Comparison of ENCODE assay signal across 8 mouse cellular contexts in genomic region chr12:79905828-79906737, GRCm38 (mm10).
DNase-seq lines count a peak whose midpoint lies in the region; ATAC-seq and TF ChIP-seq lines count a peak whose summit lies in the region.

No protein-coding gene starts in this region.

- H3K9me3 ChIP-seq in forebrain, embryonic 13.5 days (replicated peaks) = no peaks in the 10 kb centered on the region
- no peaks in the 10 kb centered on the region for H3K9me3 ChIP-seq in limb, embryonic 14.5 days (ENCODE audit: control insufficient read depth, low read length)

- WGBS in forebrain, embryonic 13.5 days = 62% methylated on average over 10 of the region's 10 CpGs
- 32% methylated on average over 10 of the region's 10 CpGs for WGBS in limb, embryonic 14.5 days

- no peak for ATAC-seq in forebrain, embryonic 13.5 days
- ATAC-seq in limb, embryonic 14.5 days (ENCODE audit: low FRiP score, low read depth) = peak; percentile 84

- no peak overlapping the region for H3K4me2 ChIP-seq in forebrain, embryonic 13.5 days
- no peak overlapping the region for H3K4me2 ChIP-seq in limb, embryonic 14.5 days (replicated peaks; ENCODE audit: low read depth, low read length, severe bottlenecking)

- H3K27me3 ChIP-seq in forebrain, embryonic 13.5 days = no peaks in the 10 kb centered on the region
- no peaks in the 10 kb centered on the region for H3K27me3 ChIP-seq in limb, embryonic 14.5 days (ENCODE audit: control insufficient read depth, insufficient read depth, low read length)

- H3K4me1 ChIP-seq in forebrain, embryonic 13.5 days = peaks cover 43% of the 10 kb centered on the region
- H3K4me1 ChIP-seq in limb, embryonic 14.5 days (ENCODE audit: control insufficient read depth, insufficient read depth, low read length) = peaks cover 42% of the 10 kb centered on the region

- H3K9ac ChIP-seq in forebrain, embryonic 13.5 days = no peak overlapping the region
- H3K9ac ChIP-seq in limb, embryonic 14.5 days (ENCODE audit: low read depth, low read length, severe bottlenecking) = no peak overlapping the region

- peak; percentile 50 for DNase-seq in embryo, embryonic 11 days
- no peak for DNase-seq in embryo, embryonic 10 days (ENCODE audit: low spot score)
- peak; percentile 74 for DNase-seq in heart, postnatal 4 days
- DNase-seq in limb, embryonic 14.5 days (ENCODE audit: low spot score) = peak; percentile 81
- DNase-seq in ovary, postnatal 14 days (ENCODE audit: low spot score) = peak; percentile 45
- DNase-seq in MN1 (ENCODE audit: low spot score) = no peak
- DNase-seq in B cell, adult 2 months = no peak

- no peaks in the 10 kb centered on the region for H3K36me3 ChIP-seq in forebrain, embryonic 13.5 days (ENCODE audit: poor library complexity, severe bottlenecking)
- no peaks in the 10 kb centered on the region for H3K36me3 ChIP-seq in limb, embryonic 14.5 days (ENCODE audit: control insufficient read depth, insufficient read depth, low read length)

- H3K27ac ChIP-seq in forebrain, embryonic 13.5 days = peak overlapping the region; percentile 48; the same call in 1 of the 2 replicates
- H3K27ac ChIP-seq in limb, embryonic 14.5 days (replicated peaks; ENCODE audit: low read depth, low read length) = peak overlapping the region; percentile 72

- H3K4me3 ChIP-seq in forebrain, embryonic 13.5 days = no peak overlapping the region
- no peak overlapping the region for H3K4me3 ChIP-seq in limb, embryonic 14.5 days (replicated peaks; ENCODE audit: low read length)

- no peak for TF ChIP-seq POLR2A in limb, embryonic 14.5 days (IDR thresholded peaks at IDR 0.05; ENCODE audit: borderline replicate concordance, extremely low read depth, insufficient read depth, insufficient read length)

Comparison
In these comparisons a context has a peak if more than half of its experiments do, and no peak if none do; other contexts are left out.
1. DNase-seq: peak in embryo, embryonic 11 days (single experiment), heart, postnatal 4 days (single experiment), limb, embryonic 14.5 days (single experiment) and ovary, postnatal 14 days (single experiment); none in embryo, embryonic 10 days (single experiment), MN1 (single experiment) and B cell, adult 2 months (0 of 2).